Mouse (Mus musculus) liver, embryonic 16.5 days (tissue): ENCODE data around the gene Cct5. TPM values are rescaled to one million over a fixed set of nuclear protein-coding genes. Genes with fewer than 3 reads are reported as not detected.

ENCODE experiments used
- ATAC-seq: fragments of 200-750 bp; cut with Nextera tagmentation; 2 replicates; pipeline ENCODE4 v1.8.0; 2017; ENCODE audit warnings: low read depth, mild to moderate bottlenecking, moderate number of reproducible peaks, moderate library complexity
- H3K27ac ChIP-seq: fragments of 300-500 bp; sonication (generic); 2 replicates; pipeline ENCODE4 v1.5.1; 2014; ENCODE audit warnings: mild to moderate bottlenecking, low read length
- H3K27me3 ChIP-seq: fragments of 300-500 bp; sonication (generic); 2 replicates; pipeline ENCODE4 v1.6.1; 2014; ENCODE audit warnings: low read depth, low read length, mixed read lengths; ENCODE audit not compliant: control insufficient read depth, insufficient read depth
- H3K36me3 ChIP-seq: fragments of 300-500 bp; sonication (generic); 2 replicates; pipeline ENCODE4 v1.6.1; 2014; ENCODE audit warnings: mild to moderate bottlenecking; ENCODE audit not compliant: control insufficient read depth, insufficient read depth
- H3K4me1 ChIP-seq: fragments of 300-500 bp; sonication (generic); 2 replicates; pipeline ENCODE4 v1.6.1; 2014; ENCODE audit warnings: low read depth, low read length, mixed read lengths; ENCODE audit not compliant: control insufficient read depth
- H3K4me2 ChIP-seq: fragments of 300-500 bp; sonication (generic); 2 replicates; pipeline ENCODE4 v1.6.1; 2014; ENCODE audit warnings: low read depth, low read length, mixed read lengths
- H3K4me3 ChIP-seq: fragments of 300-500 bp; sonication (generic); 2 replicates; pipeline ENCODE4 v1.5.1; 2014; ENCODE audit warnings: low read depth, mild to moderate bottlenecking, low read length
- H3K9ac ChIP-seq: fragments of 300-500 bp; sonication (generic); 2 replicates; pipeline ENCODE4 v1.6.1; 2014; ENCODE audit warnings: low read depth, low read length
- H3K9me3 ChIP-seq: fragments of 300-500 bp; sonication (generic); replicated peaks from 2 replicates; pipeline ENCODE4 v1.6.1; 2016; ENCODE audit warnings: low read length; ENCODE audit not compliant: control insufficient read depth
- WGBS: fragments of 180-500 bp; shearing (Covaris S2); extraction: QIAGEN DNeasy Blood & Tissue Kit; methylation state at CpG from one replicate; pipeline ENCODE4 v1.1.7; 2014; ENCODE audit not compliant: insufficient replicate concordance; 5-methylcytosine and 5-hydroxymethylcytosine counted together
- polyA plus RNA-seq: library from polyadenylated mRNA; unstranded; fragments of >200 nt; fragmentation: Nextera tagmentation; extraction: Ambion mirVana; gene quantifications from 2 replicates; pipeline ENCODE4 v1.2.1, GENCODE M21; 2015

Cct5 gene
- polyA plus RNA-seq, 1 experiment from 2014 or later = 229 TPM

DNA sequence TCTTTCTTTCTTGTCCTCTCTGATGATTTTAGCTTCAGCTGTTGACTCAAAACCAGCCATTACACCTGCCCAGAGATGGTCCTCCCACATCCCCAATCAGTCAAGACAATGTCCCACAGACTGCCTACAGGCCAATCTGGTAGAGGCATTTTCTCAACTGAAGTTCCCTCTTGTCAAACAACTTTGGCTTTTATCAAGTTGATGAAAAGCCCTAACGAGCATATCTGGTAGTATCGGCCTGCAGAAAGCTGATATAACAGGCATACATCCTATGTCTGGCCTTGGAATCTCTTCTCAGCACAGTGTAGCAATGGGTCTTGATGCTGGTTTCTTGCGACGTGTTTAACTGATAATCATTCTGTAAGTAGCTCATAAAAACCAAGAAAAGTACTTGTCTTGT lies 28.3 kb downstream of the Cct5 start:
- WGBS = 23% methylated on average over 4 of the region's 4 CpGs
- H3K36me3 ChIP-seq = no peaks in the 10 kb centered on the region
- H3K4me1 ChIP-seq = peaks cover 21% of the 10 kb centered on the region
- ATAC-seq = peak; percentile 58
- no peaks in the 10 kb centered on the region for H3K27me3 ChIP-seq
- H3K9me3 ChIP-seq = no peaks in the 10 kb centered on the region
- H3K4me3 ChIP-seq = no peak overlapping the region
- H3K27ac ChIP-seq = peak overlapping the region; percentile 14; the same call in 1 of the 2 replicates
- H3K4me2 ChIP-seq = no peak overlapping the region
- no peak overlapping the region for H3K9ac ChIP-seq

DNA sequence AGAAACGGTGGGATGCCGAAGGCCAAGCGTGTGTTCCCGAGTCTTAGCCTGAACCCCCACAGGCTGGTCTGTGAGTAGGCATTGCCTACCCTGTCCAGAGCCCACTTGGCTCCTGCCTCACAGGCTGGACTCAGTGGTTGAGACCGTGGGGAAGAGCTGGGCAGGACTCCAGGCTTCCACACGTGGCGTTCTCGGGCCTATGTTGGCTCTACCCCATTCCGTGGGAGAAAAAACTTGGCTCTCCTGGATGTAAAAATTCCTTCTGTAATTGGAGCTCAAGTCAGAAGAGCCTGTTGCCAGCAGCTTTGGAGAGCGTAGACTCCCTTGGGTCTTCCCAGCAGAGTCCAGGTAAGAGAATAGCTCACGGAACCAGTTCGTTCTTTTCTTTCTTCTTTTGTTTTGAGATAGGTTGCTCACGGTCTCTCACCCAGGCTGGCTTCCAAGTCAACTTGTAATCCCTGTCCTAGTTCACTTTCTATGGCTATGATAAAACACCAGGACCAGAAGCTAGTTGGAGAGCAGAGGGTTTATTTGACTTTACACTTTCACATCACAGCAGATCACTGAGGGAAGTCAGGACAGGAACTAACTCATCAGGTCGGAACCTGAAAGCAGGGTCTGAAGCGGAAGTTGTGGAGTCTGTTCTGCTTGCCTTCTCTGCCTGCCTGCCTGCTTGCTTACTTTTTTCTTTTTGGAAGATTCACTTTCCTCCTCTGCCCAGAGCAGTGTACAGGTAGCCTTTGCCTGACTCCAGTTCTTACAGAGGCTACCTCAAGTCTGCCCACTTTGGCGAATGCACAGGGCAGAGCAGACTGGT lies 29.5 kb downstream of the Cct5 start:
- no peak overlapping the region for H3K9ac ChIP-seq

DNA sequence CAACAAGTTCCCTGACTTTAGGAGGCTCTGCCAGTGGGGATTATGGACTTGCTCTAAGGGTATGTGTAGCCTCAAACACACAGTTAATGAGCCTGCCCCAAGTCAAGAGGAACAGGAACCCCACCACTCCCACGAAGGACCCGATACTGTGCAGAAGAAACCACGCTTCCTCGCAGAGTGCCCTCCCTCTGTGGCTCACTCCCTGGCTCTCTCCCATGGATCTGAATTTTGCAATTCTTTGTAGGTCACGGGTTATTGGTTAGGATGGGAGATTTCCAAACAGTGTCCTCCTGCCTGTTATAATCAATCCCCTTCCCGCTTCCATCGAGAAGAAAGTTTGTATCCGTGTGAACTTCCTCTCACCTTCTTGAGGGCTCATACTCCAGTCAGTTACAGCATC lies 30.6 kb downstream of the Cct5 start:
- Histone ChIP-seq H3K27me3 (no peaks in the 10 kb centered on the region), H3K9ac (no peak overlapping the region), H3K4me3 (no peak overlapping the region), H3K4me2 (no peak overlapping the region), H3K36me3 (no peaks in the 10 kb centered on the region), H3K4me1 (peaks cover 21% of the 10 kb centered on the region), H3K27ac (0 out of 2 replicates have a peak overlapping the region, but pooled peaks have one; percentile 15), H3K9me3 (no peaks in the 10 kb centered on the region)
- no peak for ATAC-seq
- WGBS = 49% methylated on average over 8 of the region's 8 CpGs

More for the DNA sequence above, 29.5 kb downstream of the Cct5 start:
- H3K9me3 ChIP-seq = no peaks in the 10 kb centered on the region
- no peak for ATAC-seq
- no peaks in the 10 kb centered on the region for H3K27me3 ChIP-seq
- no peak overlapping the region for H3K4me3 ChIP-seq
- peaks cover 21% of the 10 kb centered on the region for H3K4me1 ChIP-seq
- no peak overlapping the region for H3K4me2 ChIP-seq
- WGBS = 78% methylated on average over 16 of the region's 16 CpGs
- no peaks in the 10 kb centered on the region for H3K36me3 ChIP-seq
- H3K27ac ChIP-seq = no peak overlapping the region

DNA sequence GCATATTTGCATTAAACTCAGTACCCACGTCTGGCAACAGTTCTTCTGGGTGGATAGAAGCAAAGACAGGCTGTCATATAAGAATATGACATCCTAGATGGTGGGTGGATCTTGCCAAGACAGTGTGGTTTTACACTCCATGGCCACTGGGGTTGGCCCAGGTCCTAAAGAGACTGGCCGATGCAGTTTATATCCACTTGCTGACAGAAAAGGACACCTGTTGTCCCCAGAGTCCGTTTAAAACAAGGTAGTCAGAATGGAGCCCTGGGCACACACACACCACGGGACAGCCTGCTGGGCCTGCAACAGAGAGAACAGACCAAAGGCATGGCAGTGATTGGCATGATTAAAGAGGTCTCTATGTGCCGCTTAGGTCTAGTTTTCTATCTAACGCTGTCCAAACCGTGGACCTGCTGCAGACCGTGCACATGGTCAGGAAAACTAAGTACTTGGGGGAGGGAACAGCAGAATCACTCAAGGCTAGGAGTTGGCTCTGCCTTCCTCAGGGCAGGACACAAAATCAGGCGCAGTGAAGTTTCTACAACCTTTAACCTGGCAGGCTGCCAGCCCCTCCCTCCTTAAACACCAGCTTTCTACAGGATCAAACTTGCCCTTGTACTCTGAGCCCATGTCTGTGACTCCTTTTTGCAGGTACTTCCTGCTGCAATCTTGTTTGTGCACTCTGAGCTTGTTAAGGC lies 32.1 kb downstream of the Cct5 start:
- peak; percentile 18; the same call in 1 of the 2 replicates for ATAC-seq
- peaks cover 21% of the 10 kb centered on the region for H3K4me1 ChIP-seq
- 0 out of 2 replicates have a peak overlapping the region, but pooled peaks have one; percentile 1 for H3K27ac ChIP-seq
- peak overlapping the region; percentile 37 for H3K4me2 ChIP-seq
- H3K9ac ChIP-seq = no peak overlapping the region
- H3K27me3 ChIP-seq = no peaks in the 10 kb centered on the region
- WGBS = 56% methylated on average over 9 of the region's 9 CpGs
- H3K4me3 ChIP-seq = no peak overlapping the region
- H3K36me3 ChIP-seq = no peaks in the 10 kb centered on the region
- no peaks in the 10 kb centered on the region for H3K9me3 ChIP-seq

DNA sequence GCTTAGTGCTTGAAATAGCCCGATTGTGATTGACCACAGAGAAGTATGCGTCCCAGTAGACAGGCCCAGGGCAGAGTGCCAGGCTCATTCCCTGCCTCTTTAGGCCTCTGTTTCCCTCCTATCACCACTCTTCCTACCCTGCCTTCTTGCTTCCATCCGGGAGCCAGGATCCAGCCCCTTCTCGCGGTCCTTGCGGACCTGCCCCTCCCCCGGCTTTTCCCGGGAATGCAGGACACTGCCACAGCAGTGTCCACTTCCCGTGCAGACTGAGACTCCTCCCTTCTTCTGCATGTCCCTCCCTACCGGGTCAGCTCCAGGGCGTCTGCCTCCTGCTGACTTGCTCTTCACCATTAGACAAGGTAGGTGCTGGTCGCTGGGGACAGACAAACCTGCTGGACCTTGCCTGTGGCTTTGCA lies 33.0 kb downstream of the Cct5 start:
- no peak overlapping the region for H3K27ac ChIP-seq
- no peaks in the 10 kb centered on the region for H3K27me3 ChIP-seq
- peak overlapping the region; percentile 37 for H3K4me2 ChIP-seq
- peak overlapping the region; percentile 32 for H3K4me3 ChIP-seq
- peaks cover 21% of the 10 kb centered on the region for H3K4me1 ChIP-seq
- peak; percentile 71 for ATAC-seq
- 47% methylated on average over 12 of the region's 12 CpGs for WGBS
- no peaks in the 10 kb centered on the region for H3K36me3 ChIP-seq
- no peaks in the 10 kb centered on the region for H3K9me3 ChIP-seq
- H3K9ac ChIP-seq = no peak overlapping the region

DNA sequence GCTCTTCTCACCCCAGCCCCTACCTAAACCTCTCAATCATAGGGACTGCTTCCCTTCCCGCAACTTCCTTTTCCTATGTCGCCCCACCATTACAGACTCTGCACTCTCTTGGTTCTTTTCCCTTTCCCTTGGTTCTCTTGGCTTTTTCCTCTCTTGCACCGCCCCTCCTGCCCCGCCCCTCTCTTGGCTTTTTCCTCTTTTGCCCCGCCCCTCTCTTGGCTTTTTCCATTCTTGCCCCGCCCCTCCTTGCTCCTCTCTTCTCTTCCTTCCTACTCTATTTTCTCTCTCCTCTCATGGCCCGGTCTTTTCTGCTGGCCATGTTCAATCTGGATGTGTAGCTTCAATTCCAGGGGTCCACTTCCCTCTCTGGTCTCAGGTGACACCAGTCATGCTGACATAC lies 34.2 kb downstream of the Cct5 start:
- H3K4me1 ChIP-seq = peaks cover 12% of the 10 kb centered on the region
- 46% methylated on average over 7 of the region's 7 CpGs for WGBS

DNA sequence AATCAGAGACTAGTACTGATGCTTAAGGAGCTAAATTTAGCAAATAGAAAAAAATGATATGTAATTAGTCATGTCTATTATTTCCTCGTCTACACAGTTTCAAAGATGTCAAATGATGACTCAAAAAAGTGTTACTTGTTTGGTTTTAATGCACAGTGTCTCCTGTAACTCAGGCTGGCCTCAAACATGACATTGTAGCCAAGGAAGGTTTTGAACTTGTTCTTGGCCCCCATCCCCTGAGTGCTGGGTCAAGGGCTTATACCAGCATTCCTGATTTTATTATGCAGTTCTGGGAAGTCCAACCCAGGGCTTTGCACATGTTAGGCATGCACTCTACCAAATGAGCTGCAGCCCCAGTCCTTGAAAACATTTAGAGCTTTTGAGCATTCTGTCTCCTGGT lies 35.8 kb downstream of the Cct5 start:
- H3K27ac ChIP-seq = no peak overlapping the region
- 45% methylated on average over 1 of the region's 1 CpGs for WGBS
- H3K4me1 ChIP-seq = peaks cover 5% of the 10 kb centered on the region
- H3K4me3 ChIP-seq = no peak overlapping the region
- no peak overlapping the region for H3K4me2 ChIP-seq
- H3K27me3 ChIP-seq = no peaks in the 10 kb centered on the region
- H3K9ac ChIP-seq = no peak overlapping the region
- no peaks in the 10 kb centered on the region for H3K9me3 ChIP-seq
- ATAC-seq = no peak
- no peaks in the 10 kb centered on the region for H3K36me3 ChIP-seq

More for the DNA sequence above, 34.2 kb downstream of the Cct5 start:
- H3K9ac ChIP-seq = no peak overlapping the region
- ATAC-seq = no peak
- H3K9me3 ChIP-seq = no peaks in the 10 kb centered on the region
- H3K27ac ChIP-seq = no peak overlapping the region
- H3K27me3 ChIP-seq = no peaks in the 10 kb centered on the region
- H3K4me3 ChIP-seq = no peak overlapping the region
- H3K4me2 ChIP-seq = no peak overlapping the region
- H3K36me3 ChIP-seq = no peaks in the 10 kb centered on the region

DNA sequence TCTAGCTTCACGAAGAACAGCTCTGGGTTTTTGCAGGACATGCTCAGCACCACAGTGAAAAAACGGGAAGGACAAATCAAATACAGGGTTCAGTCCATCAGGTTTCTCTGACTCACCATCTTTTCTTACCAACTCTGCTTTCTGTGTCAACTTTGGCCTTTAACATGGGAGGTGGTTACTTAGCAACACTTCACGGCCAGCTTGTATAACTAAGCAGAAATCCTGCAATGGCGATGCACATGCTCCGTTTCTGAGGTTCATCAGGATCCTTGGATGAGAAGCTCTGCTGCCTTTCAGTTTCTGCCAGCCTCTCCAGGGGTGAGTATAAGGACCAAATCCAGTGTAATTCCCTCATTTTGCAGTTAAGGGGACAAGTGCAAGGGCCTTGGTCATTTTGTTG lies 36.4 kb downstream of the Cct5 start, which contains the start of gene Cmbl:
Gene Cmbl (plus strand): TSS at position 206 of the 400 bp plus-strand sequence.
- peak within 1 kb of the TSS; percentile 33; the same call in 1 of the 2 replicates for H3K4me2 ChIP-seq
- H3K9ac ChIP-seq = no peak within 1 kb of the TSS
- 68% methylated on average over 5 of the region's 5 CpGs for WGBS
- H3K27ac ChIP-seq = no peak within 1 kb of the TSS; the same call in 1 of the 2 replicates
- no peaks in the 10 kb centered on the region for H3K27me3 ChIP-seq
- no peak within 1 kb of the TSS for H3K4me3 ChIP-seq
- no peaks in the 10 kb centered on the region for H3K36me3 ChIP-seq
- no peak for ATAC-seq
- H3K9me3 ChIP-seq = no peaks in the 10 kb centered on the region
- H3K4me1 ChIP-seq = peaks cover 3% of the 10 kb centered on the region; the same call in 1 of the 2 replicates
